Mouse (Mus musculus) liver, adult 2 months (tissue): ENCODE measurements at regions not wholly inside any gene's neighbourhood (a gene's known extent, or its start where the extent isn't known, plus 50 kb on each side); places are given as distances from the start of the nearest gene placed in this dataset.

ENCODE experiments used
- CTCF ChIP-seq: fragments of 200-500 bp; IDR thresholded peaks from 2 replicates; pipeline ENCODE4 v1.5.1; 2011; ENCODE audit warnings: low read depth, low read length, control low read depth
- POLR2A ChIP-seq: fragments of 200-500 bp; IDR thresholded peaks from 2 replicates; pipeline ENCODE4 v1.6.1; 2011; ENCODE audit warnings: low read length, control low read depth; ENCODE audit not compliant: insufficient read depth; ENCODE audit errors: extremely low read depth

- TF ChIP-seq POLR2A (no peak), CTCF (no peak)
Measured at GRCm38 (mm10) chr14:21931944-21932343, 57.5 kb downstream of the Zfp503 start.
